In the genomic region with DNA sequence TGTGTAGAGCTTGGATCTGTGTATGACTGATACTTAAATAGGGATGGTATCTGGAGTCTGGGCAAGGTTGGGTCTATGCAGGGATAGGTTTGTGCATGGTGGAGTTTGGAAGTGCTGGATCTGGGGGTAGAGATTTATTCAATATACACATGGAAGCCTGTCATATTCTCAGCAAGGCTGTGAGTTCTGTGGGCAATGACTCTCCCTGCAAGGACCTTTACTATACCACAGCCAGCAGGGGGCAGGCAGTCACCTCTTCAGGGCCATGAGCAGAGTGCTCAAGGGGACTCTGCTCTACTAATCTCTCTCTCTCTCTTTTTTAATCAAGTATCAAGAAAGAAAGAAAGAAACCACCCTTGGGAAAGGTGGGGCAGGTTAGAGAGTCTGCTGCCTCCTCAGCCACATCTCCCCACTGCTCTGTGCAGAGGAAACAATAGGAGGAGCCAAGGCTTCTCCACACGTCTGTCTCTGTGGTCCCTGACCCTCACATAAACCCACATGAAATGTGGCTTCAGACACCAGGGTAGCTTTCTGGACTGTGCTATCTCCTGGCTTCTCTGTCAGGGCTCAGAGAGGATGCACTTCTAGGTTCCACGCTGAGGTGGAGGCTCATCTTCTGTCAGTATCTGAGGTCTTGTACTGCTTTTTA, we compare ENCODE assay signal across 8 mouse cellular contexts. TPM values are rescaled to one million over a fixed set of nuclear protein-coding genes. Genes with fewer than 3 reads are reported as not detected.
DNase-seq lines count a peak whose midpoint lies in the region; ATAC-seq and TF ChIP-seq lines count a peak whose summit lies in the region.

No protein-coding gene starts in this region.

- no peak overlapping the region for H3K4me2 ChIP-seq in embryonic facial prominence, embryonic 11.5 days (ENCODE audit: low read depth, low read length)
- no peak overlapping the region for H3K4me2 ChIP-seq in lung, embryonic 15.5 days

- no peaks in the 10 kb centered on the region for H3K36me3 ChIP-seq in ES-Bruce4 (ENCODE audit: control insufficient read depth, insufficient read depth, low read length, poor library complexity, severe bottlenecking)
- no peaks in the 10 kb centered on the region for H3K36me3 ChIP-seq in embryonic facial prominence, embryonic 11.5 days (replicated peaks; ENCODE audit: control insufficient read depth, insufficient read depth, low read depth, low read length)
- H3K36me3 ChIP-seq in lung, embryonic 15.5 days, result no peaks in the 10 kb centered on the region

- ATAC-seq in embryonic facial prominence, embryonic 11.5 days (replicated peaks; ENCODE audit: insufficient number of reproducible peaks, low FRiP score, low TSS enrichment, low read depth), result peak; percentile 56; the same call in 1 of the 2 replicates
- ATAC-seq in lung, embryonic 15.5 days (ENCODE audit: borderline replicate concordance, extremely low read depth, low FRiP score, low TSS enrichment), result peak; percentile 62; the same call in 1 of the 2 replicates

- no peaks in the 10 kb centered on the region for H3K9me3 ChIP-seq in ES-Bruce4 (replicated peaks; ENCODE audit: control insufficient read depth, insufficient read depth, low read length, poor library complexity, severe bottlenecking)
- no peaks in the 10 kb centered on the region for H3K9me3 ChIP-seq in embryonic facial prominence, embryonic 11.5 days (replicated peaks; ENCODE audit: control insufficient read depth, low read length)
- no peaks in the 10 kb centered on the region for H3K9me3 ChIP-seq in lung, embryonic 15.5 days

- no peak overlapping the region for H3K27ac ChIP-seq in ES-Bruce4 (ENCODE audit: insufficient read depth, low read length)
- H3K27ac ChIP-seq in embryonic facial prominence, embryonic 11.5 days (replicated peaks; ENCODE audit: low read depth, low read length), result no peak overlapping the region
- no peak overlapping the region for H3K27ac ChIP-seq in lung, embryonic 15.5 days

- 23% methylated on average over 2 of the region's 2 CpGs for WGBS in embryonic facial prominence, embryonic 11.5 days
- WGBS in lung, embryonic 15.5 days, result 32% methylated on average over 2 of the region's 2 CpGs

- DNase-seq in adrenal gland, adult 8-10 months, result peak; percentile 37
- peak; percentile 75 for DNase-seq in embryonic facial prominence, embryonic 11.5 days (ENCODE audit: low spot score)
- peak; percentile 62 to 64 for DNase-seq in heart, postnatal 36 days
- DNase-seq in layer of hippocampus, adult 18-20 months (ENCODE audit: low spot score in 2 of 2), result peak; percentile 57 to 67
- peak; percentile 25 for DNase-seq in retina, adult 2 months (ENCODE audit: low read depth, low spot score)
- DNase-seq in yolk sac, embryonic 10.5 days (ENCODE audit: low spot score), result peak; percentile 62

- H3K4me3 ChIP-seq in ES-Bruce4 (ENCODE audit: low read depth, low read length), result no peak overlapping the region
- no peak overlapping the region for H3K4me3 ChIP-seq in embryonic facial prominence, embryonic 11.5 days (ENCODE audit: low read depth, low read length)
- H3K4me3 ChIP-seq in lung, embryonic 15.5 days, result no peak overlapping the region

- H3K4me1 ChIP-seq in ES-Bruce4 (ENCODE audit: control insufficient read depth, insufficient read depth, low read length), result no peaks in the 10 kb centered on the region
- H3K4me1 ChIP-seq in embryonic facial prominence, embryonic 11.5 days (ENCODE audit: control insufficient read depth, insufficient read depth, low read length), result no peaks in the 10 kb centered on the region
- no peaks in the 10 kb centered on the region for H3K4me1 ChIP-seq in lung, embryonic 15.5 days

- TF ChIP-seq POLR2A in ES-Bruce4 (IDR thresholded peaks at IDR 0.05; ENCODE audit: insufficient read depth, low read length), result no peak

- H3K9ac ChIP-seq in ES-Bruce4 (ENCODE audit: low read depth, poor library complexity, severe bottlenecking), result no peak overlapping the region
- no peak overlapping the region for H3K9ac ChIP-seq in embryonic facial prominence, embryonic 11.5 days (replicated peaks; ENCODE audit: low read length)
- H3K9ac ChIP-seq in lung, embryonic 15.5 days, result no peak overlapping the region

- peak; percentile 77 for TF ChIP-seq CTCF in ES-Bruce4 (IDR thresholded peaks at IDR 0.05; ENCODE audit: low read depth, low read length)

- no peaks in the 10 kb centered on the region for H3K27me3 ChIP-seq in ES-Bruce4 (ENCODE audit: control insufficient read depth, insufficient read depth, low read length, poor library complexity, severe bottlenecking)
- no peaks in the 10 kb centered on the region for H3K27me3 ChIP-seq in embryonic facial prominence, embryonic 11.5 days (ENCODE audit: control insufficient read depth, insufficient read depth, low read length)
- no peaks in the 10 kb centered on the region for H3K27me3 ChIP-seq in lung, embryonic 15.5 days

- no peak for TF ChIP-seq EP300 in ES-Bruce4 (IDR thresholded peaks at IDR 0.05; ENCODE audit: insufficient read depth, low read depth, low read length)

- intact Hi-C loops in heart, postnatal 36 days (cut with DNase I), result loop anchor here (1.0 to 5.0 kb wide), 4 partner anchors 65 to 204 kb away; no protein-coding TSS in a partner anchor

RNA-seq across cellular contexts. Expression of a gene that starts 24.4 kb away (rescaled TPM):
- not detected in 2 replicates for polyA plus RNA-seq in ES-Bruce4 (2011; ENCODE audit: insufficient read depth, insufficient read length, low read depth, missing spikeins)
- 1 to 10 TPM in 1 of 4 experiments, under 1 TPM in 3; 0.40 to 1.1 (median 0.56) TPM for total RNA-seq in adrenal gland, adult 8-10 months (2022)
- polyA plus RNA-seq in embryonic facial prominence, embryonic 11.5 days (2014; fragmentation: Nextera tagmentation; extraction: Ambion mirVana), result not detected in 2 replicates
- under 1 TPM; 0.22 to 0.56 TPM for total RNA-seq in heart, postnatal 36 days (2021)
- 1 to 10 TPM in 1 of 2 experiments, under 1 TPM in 1; 0.77 to 1.3 TPM for total RNA-seq in layer of hippocampus, adult 18-20 months (2021)
- polyA plus RNA-seq in lung, embryonic 15.5 days (2015; fragmentation: Nextera tagmentation; extraction: Ambion mirVana), result not detected in 2 replicates

RNA-seq across cellular contexts. Expression of a gene that starts 34.7 kb away (rescaled TPM):
- 39.8 and 48.9 TPM in 2 replicates for polyA plus RNA-seq in ES-Bruce4 (2011; ENCODE audit: insufficient read depth, insufficient read length, low read depth, missing spikeins)
- 10 to 100 TPM in 1 of 4 experiments, 1 to 10 TPM in 3; 3.9 to 11.5 (median 7.5) TPM for total RNA-seq in adrenal gland, adult 8-10 months (2022)
- 19.4 and 25.2 TPM in 2 replicates for polyA plus RNA-seq in embryonic facial prominence, embryonic 11.5 days (2014; fragmentation: Nextera tagmentation; extraction: Ambion mirVana)
- under 1 TPM; 0.57 to 0.80 TPM for total RNA-seq in heart, postnatal 36 days (2021)
- total RNA-seq in layer of hippocampus, adult 18-20 months (2021), result 1 to 10 TPM in 1 of 2 experiments, under 1 TPM in 1; 0.94 to 1.5 TPM
- 14.7 and 16.9 TPM in 2 replicates for polyA plus RNA-seq in lung, embryonic 15.5 days (2015; fragmentation: Nextera tagmentation; extraction: Ambion mirVana)

Comparison
In these comparisons a context has a peak if more than half of its experiments do, and no peak if none do; other contexts are left out.
1. DNase-seq: peak in every context shown above with its lines; median percentile 75 in embryonic facial prominence, embryonic 11.5 days; 63 in heart, postnatal 36 days; 62 in layer of hippocampus, adult 18-20 months; 62 in yolk sac, embryonic 10.5 days; 37 in adrenal gland, adult 8-10 months; 25 in retina, adult 2 months.